ENCODE assay signal across 16 mouse cellular contexts in the genomic region with DNA sequence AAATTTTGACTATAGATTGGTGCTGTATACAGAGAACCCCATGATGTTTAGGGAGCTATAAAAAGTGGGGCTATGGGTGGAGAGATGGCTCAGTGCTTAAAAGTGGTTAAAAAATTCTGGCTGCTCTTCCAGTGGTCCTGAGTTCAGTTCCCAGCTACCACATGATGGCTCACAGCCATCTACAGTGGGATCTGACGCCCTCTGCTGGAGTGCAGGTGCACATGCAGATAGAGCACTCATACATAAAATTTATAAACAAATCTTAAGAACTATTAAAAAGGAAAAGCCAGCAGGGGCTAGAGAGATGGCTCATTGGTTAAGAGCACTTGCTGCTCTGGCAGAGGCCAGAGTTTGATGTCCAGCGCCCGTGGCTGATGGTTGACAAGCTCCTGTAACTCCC. TPM values are rescaled to one million over a fixed set of nuclear protein-coding genes. Genes with fewer than 3 reads are reported as not detected.
A peak's percentile ranks its signal among the peaks of the same experiment; 100 is the strongest.
DNase-seq lines count a peak whose midpoint lies in the region; TF ChIP-seq lines count a peak whose summit lies in the region.
"Had no signal": no experiment of that assay in that cellular context is flagged by ENCODE, and none has a peak within 500 bp of the region (broad histone marks: within the 10 kb centered on the region; RNA-seq: fewer than 3 reads in every experiment).

No protein-coding gene starts in this region.

- dilution Hi-C loops in CH12.LX (cut with MboI; ENCODE audit: extremely low pct_ligation_motif_present, extremely low pct_unique_long_range_greater_than_20kb, low sequenced_read_pairs): no loop called here

- no peak for DNase-seq in kidney, adult 2 months
- no peak for DNase-seq in kidney, postnatal 4 days
- DNase-seq in A20 (ENCODE audit: low read depth, low spot score) (peak; percentile 15), CH12.LX (ENCODE audit: extremely low read depth) (no peak)
- no peak for DNase-seq in Muller cell, postnatal 12 days (ENCODE audit: inconsistent ontology term)
- no peak for DNase-seq in spleen, adult 18-20 months
- DNase-seq: adrenal gland, postnatal 36 days; cerebellum, adult 18-20 months; embryo, embryonic 11 days; gastrocnemius, postnatal 10 days; kidney, adult 11 months; left cerebral cortex, postnatal 4 days; retina, postnatal 1 day had no signal

- no peak for TF ChIP-seq POLR2A in kidney, adult 2 months (IDR thresholded peaks at IDR 0.05; ENCODE audit: low read depth, low read length)
- TF ChIP-seq POLR2A in CH12.LX (IDR thresholded peaks at IDR 0.05; ENCODE audit: low read depth, low read length): no peak
- no peak for TF ChIP-seq POLR2A in bone marrow macrophage, adult 2 months (IDR thresholded peaks at IDR 0.05; ENCODE audit: borderline replicate concordance, low read depth, low read length)

- TF ChIP-seq CTCF in kidney, adult 2 months (conservative IDR thresholded peaks at IDR 0.05; ENCODE audit: insufficient read depth, insufficient read length, low read depth, low read length): peak; percentile 42; the same call in 1 of the 2 replicates
- TF ChIP-seq CTCF in CH12.LX (conservative IDR thresholded peaks at IDR 0.05 in 1 of 2, IDR thresholded peaks at IDR 0.05 in 1 of 2; ENCODE audit: low read depth in 2 of 2, low read length in 2 of 2): peak; percentile 19 to 46; a peak in 2 of 4 replicates
- peak; percentile 50 for TF ChIP-seq CTCF in bone marrow macrophage, adult 2 months (IDR thresholded peaks at IDR 0.05; ENCODE audit: low read depth, low read length)

- TF ChIP-seq EP300 in CH12.LX (IDR thresholded peaks at IDR 0.05; ENCODE audit: low read length): no peak

- in situ Hi-C loops in CH12.LX (cut with MboI; ENCODE audit: low pct_ligation_motif_present, low pct_unique_long_range_greater_than_20kb, low sequenced_read_pairs): no loop called here

- peak; percentile 4; the same call in 1 of the 2 replicates for TF ChIP-seq RAD21 in CH12.LX (IDR thresholded peaks at IDR 0.05; ENCODE audit: low read depth, low read length)

- WGBS in kidney, adult 2 months: 95% methylated on average over 3 of the region's 3 CpGs

- peaks cover 2% of the 10 kb centered on the region for H3K36me3 ChIP-seq in kidney, adult 2 months (ENCODE audit: control insufficient read depth, insufficient read depth, low read length)
- H3K36me3 ChIP-seq in CH12.LX (replicated peaks in 1 of 2; ENCODE audit: control insufficient read depth in 1 of 2, insufficient read depth in 1 of 2, low read length in 1 of 2): peaks cover 33 to 85% of the 10 kb centered on the region in 2 experiments

- H3K27me3 ChIP-seq in kidney, adult 2 months (replicated peaks; ENCODE audit: control insufficient read depth, insufficient read depth, low read length): no peaks in the 10 kb centered on the region
- no peaks in the 10 kb centered on the region for H3K27me3 ChIP-seq in CH12.LX (replicated peaks)
- H3K27me3 ChIP-seq: midbrain, embryonic 12.5 days; neural tube, embryonic 12.5 days had no signal

- peaks cover 10% of the 10 kb centered on the region; the same call in 1 of the 2 replicates for H3K4me1 ChIP-seq in kidney, adult 2 months (ENCODE audit: control insufficient read depth, insufficient read depth, low read length)
- H3K4me1 ChIP-seq in CH12.LX (ENCODE audit: control insufficient read depth in 1 of 2, insufficient read depth in 2 of 2): peaks cover 8 to 61% of the 10 kb centered on the region in 2 experiments; a peak in 3 of 4 replicates
- H3K4me1 ChIP-seq in bone marrow macrophage, adult 2 months (ENCODE audit: control insufficient read depth, insufficient read depth, low read length): no peaks in the 10 kb centered on the region

- H3K9ac ChIP-seq in CH12.LX (ENCODE audit: insufficient read depth, low read depth): no peak overlapping the region
- H3K9ac ChIP-seq: midbrain, embryonic 12.5 days; neural tube, embryonic 12.5 days had no signal

- no peak overlapping the region for H3K4me3 ChIP-seq in kidney, adult 2 months (ENCODE audit: insufficient read depth, low read depth, low read length)
- no peak overlapping the region for H3K4me3 ChIP-seq in CH12.LX (replicated peaks in 1 of 3; ENCODE audit: low read depth in 2 of 3, low read length in 2 of 3, poor library complexity in 1 of 3)
- H3K4me3 ChIP-seq in bone marrow macrophage, adult 2 months (ENCODE audit: insufficient read depth, low read length): no peak overlapping the region
- H3K4me3 ChIP-seq: midbrain, embryonic 12.5 days; neural tube, embryonic 12.5 days had no signal

- H3K27ac ChIP-seq in kidney, adult 2 months (ENCODE audit: insufficient read depth, low read depth, low read length): no peak overlapping the region
- no peak overlapping the region for H3K27ac ChIP-seq in CH12.LX (ENCODE audit: insufficient read depth, low read depth)
- no peak overlapping the region for H3K27ac ChIP-seq in bone marrow macrophage, adult 2 months (ENCODE audit: insufficient read depth, low read depth, low read length)
- H3K27ac ChIP-seq: midbrain, embryonic 12.5 days; neural tube, embryonic 12.5 days had no signal

- H3K79me2 ChIP-seq in CH12.LX (replicated peaks; ENCODE audit: control insufficient read depth, extremely low read depth, insufficient read depth, poor library complexity, severe bottlenecking): no peaks in the 10 kb centered on the region

- H3K9me3 ChIP-seq in CH12.LX (replicated peaks; ENCODE audit: low read length): no peaks in the 10 kb centered on the region
- H3K9me3 ChIP-seq: midbrain, embryonic 12.5 days; neural tube, embryonic 12.5 days had no signal

- no peak overlapping the region for H3K4me2 ChIP-seq in CH12.LX (ENCODE audit: insufficient read depth, low read depth, poor library complexity, severe bottlenecking)
- H3K4me2 ChIP-seq: midbrain, embryonic 12.5 days; neural tube, embryonic 12.5 days had no signal

TF ChIP-seq in CH12.LX, 34 proteins besides CTCF, POLR2A, EP300 and RAD21:
- no peak for TF ChIP-seq USF1 (IDR thresholded peaks at IDR 0.05; ENCODE audit: low read depth, low read length)
- no peak for TF ChIP-seq ZKSCAN1 (IDR thresholded peaks at IDR 0.05; ENCODE audit: borderline replicate concordance, low read depth, low read length)
- TF ChIP-seq MAZ (IDR thresholded peaks at IDR 0.05; ENCODE audit: low read depth, low read length): no peak
- TF ChIP-seq SMC3 (IDR thresholded peaks at IDR 0.05; ENCODE audit: low read depth, low read length): no peak; the same call in 1 of the 2 replicates
- no peak for TF ChIP-seq JUN (IDR thresholded peaks at IDR 0.05; ENCODE audit: insufficient read depth, low read depth, low read length)
- TF ChIP-seq UBTF (IDR thresholded peaks at IDR 0.05; ENCODE audit: low read depth, low read length): no peak
- TF ChIP-seq ELF1 (IDR thresholded peaks at IDR 0.05; ENCODE audit: low read depth, low read length): no peak
- no peak for TF ChIP-seq TCF12 (IDR thresholded peaks at IDR 0.05; ENCODE audit: low read depth, low read length)
- no peak for TF ChIP-seq MEF2A (IDR thresholded peaks at IDR 0.05; ENCODE audit: borderline replicate concordance, low read depth, low read length)
- no peak for TF ChIP-seq CHD2 (IDR thresholded peaks at IDR 0.05; ENCODE audit: low read length)
- no peak for TF ChIP-seq USF2 (conservative IDR thresholded peaks at IDR 0.05; ENCODE audit: low read depth, low read length)
- TF ChIP-seq TBP (conservative IDR thresholded peaks at IDR 0.05; ENCODE audit: low read depth, low read length): no peak
- TF ChIP-seq HCFC1 (IDR thresholded peaks at IDR 0.05; ENCODE audit: low read depth, low read length): no peak
- TF ChIP-seq MYC (IDR thresholded peaks at IDR 0.05; ENCODE audit: low read depth, low read length): no peak
- no peak for TF ChIP-seq BHLHE40 (IDR thresholded peaks at IDR 0.05; ENCODE audit: low read depth, low read length)
- TF ChIP-seq GABPA (IDR thresholded peaks at IDR 0.05; ENCODE audit: insufficient replicate concordance, low read depth, low read length): no peak
- no peak for TF ChIP-seq ETS1 (conservative IDR thresholded peaks at IDR 0.05; ENCODE audit: low read depth, low read length)
- no peak for TF ChIP-seq KAT2A (IDR thresholded peaks at IDR 0.05; ENCODE audit: insufficient replicate concordance, low read length)
- no peak for TF ChIP-seq ZNF384 (IDR thresholded peaks at IDR 0.05; ENCODE audit: low read depth, low read length)
- TF ChIP-seq ZC3H11A (IDR thresholded peaks at IDR 0.05; ENCODE audit: low read depth, low read length): no peak

RNA-seq across cellular contexts. Expression of gene Ak3, which starts 28.1 kb away (rescaled TPM):
- polyA plus RNA-seq in kidney, adult 2 months (2012; rRNA removed): 155 and 160 TPM in 2 replicates
- total RNA-seq in CH12.LX (2012; rRNA removed) (21.3 TPM in 2 replicates), CH12.LX (2014; rRNA removed) (33.9 and 36.0 TPM in 2 replicates)
- 36.5 and 38.8 TPM in 2 replicates for polyA plus RNA-seq in CH12.LX (2012; ENCODE audit: insufficient read length, low read depth)
- 36.6 and 42.8 TPM in 2 replicates for polyA plus RNA-seq in bone marrow macrophage, adult 2 months (2012; ENCODE audit: insufficient read depth, insufficient read length, missing spikeins)

RNA-seq across cellular contexts. Expression of gene Cdc37l1, which starts 29.5 kb away (rescaled TPM):
- 13.5 and 15.6 TPM in 2 replicates for polyA plus RNA-seq in kidney, adult 2 months (2012; rRNA removed)
- total RNA-seq in CH12.LX (2012; rRNA removed): 14.0 and 15.6 TPM in 2 replicates
- 22.9 and 28.1 TPM in 2 replicates for total RNA-seq in CH12.LX (2014; rRNA removed)
- polyA plus RNA-seq in CH12.LX (2012; ENCODE audit: insufficient read length, low read depth): 26.5 and 26.8 TPM in 2 replicates
- polyA plus RNA-seq in bone marrow macrophage, adult 2 months (2012; ENCODE audit: insufficient read depth, insufficient read length, missing spikeins): 30.6 and 31.0 TPM in 2 replicates

RNA-seq across cellular contexts. Expression of gene 4430402I18Rik, which starts 52.0 kb away (rescaled TPM):
- 8.1 and 9.0 TPM in 2 replicates for polyA plus RNA-seq in kidney, adult 2 months (2012; rRNA removed)
- total RNA-seq in CH12.LX (2012; rRNA removed) (0.04 and 0.51 TPM in 2 replicates), CH12.LX (2014; rRNA removed) (0.15 and 1.2 TPM in 2 replicates)
- polyA plus RNA-seq in CH12.LX (2012; ENCODE audit: insufficient read length, low read depth): 0.14 and 0.26 TPM in 2 replicates
- 0.45 and 0.87 TPM in 2 replicates for polyA plus RNA-seq in bone marrow macrophage, adult 2 months (2012; ENCODE audit: insufficient read depth, insufficient read length, missing spikeins)

RNA-seq across cellular contexts. Expression of gene Plpp6, which starts 55.9 kb away (rescaled TPM):
- 14.2 and 14.8 TPM in 2 replicates for polyA plus RNA-seq in kidney, adult 2 months (2012; rRNA removed)
- total RNA-seq in CH12.LX (2012; rRNA removed) (4.3 and 5.3 TPM in 2 replicates), CH12.LX (2014; rRNA removed) (4.3 and 6.6 TPM in 2 replicates)
- 5.2 and 5.6 TPM in 2 replicates for polyA plus RNA-seq in CH12.LX (2012; ENCODE audit: insufficient read length, low read depth)
- polyA plus RNA-seq in bone marrow macrophage, adult 2 months (2012; ENCODE audit: insufficient read depth, insufficient read length, missing spikeins): 13.0 and 14.5 TPM in 2 replicates
